Mouse (Mus musculus): ENCODE measurements around the gene Ooep.

GRCm38 (mm10) chr9:78369786-78370185 is 8.7 kb downstream of the Ooep start:
- TF ChIP-seq CTCF (IDR thresholded peaks at IDR 0.05; ENCODE audit: low read depth) = no peak
- TF ChIP-seq EP300 (optimal IDR thresholded peaks at IDR 0.05) = no peak
